Mouse (Mus musculus) heart, postnatal 0 days (tissue): Measurements from ENCODE around the gene Ifitm3.

ENCODE experiments used
- CTCF ChIP-seq: IDR thresholded peaks from 2 replicates; pipeline ENCODE4 v1.5.1; 2016; ENCODE audit warnings: antibody characterized with exemption, control low read depth, low read depth
- EP300 ChIP-seq: IDR thresholded peaks from 2 replicates; pipeline ENCODE4 v1.6.1; 2016; ENCODE audit warnings: antibody characterized with exemption, low read depth

- TF ChIP-seq CTCF (no peak), EP300 (no peak)
Observed at GRCm38 (mm10) chr7:140990185-140990584, 20.4 kb downstream of the Ifitm3 start.
